ENCODE assay signal across 8 mouse cellular contexts in genomic region chr4:132113411-132114095, GRCm38 (mm10). TPM values are rescaled to one million over a fixed set of nuclear protein-coding genes. Genes with fewer than 3 reads are reported as not detected.
DNase-seq lines count a peak whose midpoint lies in the region; ATAC-seq and TF ChIP-seq lines count a peak whose summit lies in the region.

No protein-coding gene starts in this region.

- TF ChIP-seq CTCF in brain, embryonic 14.5 days (IDR thresholded peaks at IDR 0.05; ENCODE audit: borderline replicate concordance, extremely low read depth, insufficient read depth, insufficient read length): no peak
- TF ChIP-seq CTCF in heart, postnatal 0 days (IDR thresholded peaks at IDR 0.05; ENCODE audit: low read depth): peak; percentile 1; the same call in 1 of the 2 replicates

- ATAC-seq in kidney, embryonic 15.5 days (replicated peaks; ENCODE audit: low FRiP score): no peak
- no peak for ATAC-seq in heart, postnatal 0 days (ENCODE audit: insufficient read depth, low read depth)
- no peak for ATAC-seq in liver, embryonic 16.5 days (ENCODE audit: low read depth)

- no peak overlapping the region for H3K9ac ChIP-seq in kidney, embryonic 15.5 days
- no peak overlapping the region for H3K9ac ChIP-seq in heart, postnatal 0 days (replicated peaks; ENCODE audit: low read depth, low read length)
- H3K9ac ChIP-seq in liver, embryonic 16.5 days (ENCODE audit: low read depth, low read length): no peak overlapping the region

- no peaks in the 10 kb centered on the region for H3K9me3 ChIP-seq in kidney, embryonic 15.5 days (replicated peaks)
- H3K9me3 ChIP-seq in heart, postnatal 0 days (replicated peaks; ENCODE audit: control insufficient read depth, low read length): no peaks in the 10 kb centered on the region
- H3K9me3 ChIP-seq in liver, embryonic 16.5 days (replicated peaks; ENCODE audit: control insufficient read depth, low read length): no peaks in the 10 kb centered on the region

- TF ChIP-seq EP300 in heart, postnatal 0 days (IDR thresholded peaks at IDR 0.05; ENCODE audit: low read depth): no peak

- TF ChIP-seq POLR2A in brain, embryonic 14.5 days (IDR thresholded peaks at IDR 0.05; ENCODE audit: borderline replicate concordance, extremely low read depth, insufficient read depth, insufficient read length, poor library complexity, severe bottlenecking): no peak

- H3K27me3 ChIP-seq in kidney, embryonic 15.5 days: peaks cover 16% of the 10 kb centered on the region
- peaks cover 7% of the 10 kb centered on the region; the same call in 1 of the 2 replicates for H3K27me3 ChIP-seq in heart, postnatal 0 days (ENCODE audit: control insufficient read depth, insufficient read depth, low read length)
- peaks cover 18% of the 10 kb centered on the region for H3K27me3 ChIP-seq in liver, embryonic 16.5 days (ENCODE audit: control insufficient read depth, insufficient read depth, low read depth, low read length)

- H3K36me3 ChIP-seq in kidney, embryonic 15.5 days: no peaks in the 10 kb centered on the region
- no peaks in the 10 kb centered on the region for H3K36me3 ChIP-seq in heart, postnatal 0 days (replicated peaks; ENCODE audit: control insufficient read depth, insufficient read depth, low read length)
- no peaks in the 10 kb centered on the region for H3K36me3 ChIP-seq in liver, embryonic 16.5 days (ENCODE audit: control insufficient read depth, insufficient read depth)

- peak overlapping the region; percentile 35 for H3K4me3 ChIP-seq in kidney, embryonic 15.5 days (replicated peaks)
- peak overlapping the region; percentile 31 for H3K4me3 ChIP-seq in heart, postnatal 0 days (ENCODE audit: low read depth, low read length)
- no peak overlapping the region for H3K4me3 ChIP-seq in liver, embryonic 16.5 days (ENCODE audit: low read depth, low read length)

- H3K27ac ChIP-seq in kidney, embryonic 15.5 days: no peak overlapping the region
- no peak overlapping the region for H3K27ac ChIP-seq in heart, postnatal 0 days (ENCODE audit: low read depth)
- H3K27ac ChIP-seq in liver, embryonic 16.5 days (ENCODE audit: low read length): no peak overlapping the region

- DNase-seq in kidney, adult 8-10 months: no peak
- DNase-seq in brain, embryonic 14.5 days (ENCODE audit: low read depth): peak; percentile 60
- no peak for DNase-seq in heart, postnatal 0 days (ENCODE audit: low spot score)
- peak; percentile 32 for DNase-seq in retina, embryonic 14.5 days (ENCODE audit: low spot score)
- no peak for DNase-seq in layer of hippocampus, adult 18-20 months (ENCODE audit: low spot score in 2 of 2)
- DNase-seq in layer of hippocampus, postnatal 25 days (ENCODE audit: extremely low spot score in 1 of 2, low spot score in 1 of 2): no peak

- 46% methylated on average over 53 of the region's 53 CpGs for WGBS in kidney, embryonic 15.5 days
- whole genome bisulfite sequencing in heart, postnatal 0 days: 28% methylated on average over 53 of the region's 53 CpGs
- WGBS in liver, embryonic 16.5 days (ENCODE audit: insufficient replicate concordance): 34% methylated on average over 53 of the region's 53 CpGs

- H3K4me1 ChIP-seq in kidney, embryonic 15.5 days: peaks cover 5% of the 10 kb centered on the region; the same call in 1 of the 2 replicates
- H3K4me1 ChIP-seq in heart, postnatal 0 days (ENCODE audit: control insufficient read depth, insufficient read depth): no peaks in the 10 kb centered on the region
- no peaks in the 10 kb centered on the region for H3K4me1 ChIP-seq in liver, embryonic 16.5 days (ENCODE audit: control insufficient read depth, low read depth, low read length)

- peak overlapping the region; percentile 63 for H3K4me2 ChIP-seq in kidney, embryonic 15.5 days
- peak overlapping the region; percentile 59 for H3K4me2 ChIP-seq in heart, postnatal 0 days (ENCODE audit: low read depth, low read length)
- peak overlapping the region; percentile 13; the same call in 1 of the 2 replicates for H3K4me2 ChIP-seq in liver, embryonic 16.5 days (ENCODE audit: low read depth, low read length)

RNA-seq across cellular contexts. Expression of gene Oprd1, which starts 30.7 kb away (rescaled TPM):
- polyA plus RNA-seq in kidney, embryonic 15.5 days (2015; fragmentation: Nextera tagmentation; extraction: Ambion mirVana): 0.23 and 0.41 TPM in 2 replicates
- polyA plus RNA-seq in brain, embryonic 14.5 days (2012; rRNA removed): 0.28 and 0.41 TPM in 2 replicates
- 0.93 and 1.1 TPM in 2 replicates for total RNA-seq in heart, postnatal 0 days (2014; rRNA removed; ENCODE audit: low replicate concordance)
- polyA plus RNA-seq in heart, postnatal 0 days (2015; fragmentation: Nextera tagmentation; extraction: Ambion mirVana): 0.37 and 0.70 TPM in 2 replicates
- polyA plus RNA-seq in liver, embryonic 16.5 days (2015; fragmentation: Nextera tagmentation; extraction: Ambion mirVana): 0.02 and 0.04 TPM in 2 replicates
- total RNA-seq in layer of hippocampus, adult 18-20 months (2021): 10 to 100 TPM; 11.3 to 12.2 TPM
- 10 to 100 TPM in 1 of 2 experiments, 1 to 10 TPM in 1; 10.0 to 11.2 TPM for total RNA-seq in layer of hippocampus, postnatal 25 days (2021)

RNA-seq across cellular contexts. Expression of gene Epb41, which starts 38.4 kb away (rescaled TPM):
- polyA plus RNA-seq in kidney, embryonic 15.5 days (2015; fragmentation: Nextera tagmentation; extraction: Ambion mirVana): 65.1 and 67.1 TPM in 2 replicates
- 86.3 and 111 TPM in 2 replicates for polyA plus RNA-seq in brain, embryonic 14.5 days (2012; rRNA removed)
- 47.3 and 52.8 TPM in 2 replicates for total RNA-seq in heart, postnatal 0 days (2014; rRNA removed; ENCODE audit: low replicate concordance)
- polyA plus RNA-seq in heart, postnatal 0 days (2015; fragmentation: Nextera tagmentation; extraction: Ambion mirVana): 21.2 and 26.6 TPM in 2 replicates
- polyA plus RNA-seq in liver, embryonic 16.5 days (2015; fragmentation: Nextera tagmentation; extraction: Ambion mirVana): 196 and 232 TPM in 2 replicates
- 10 to 100 TPM; 16.2 to 20.8 TPM for total RNA-seq in layer of hippocampus, adult 18-20 months (2021)
- total RNA-seq in layer of hippocampus, postnatal 25 days (2021): 10 to 100 TPM; 16.8 to 24.1 TPM

RNA-seq across cellular contexts. Expression of gene Gm10300, which starts 39.1 kb away (rescaled TPM):
- polyA plus RNA-seq in kidney, embryonic 15.5 days (2015; fragmentation: Nextera tagmentation; extraction: Ambion mirVana): 0.09 TPM in 2 replicates
- not detected in 2 replicates for polyA plus RNA-seq in brain, embryonic 14.5 days (2012; rRNA removed)
- 1.7 TPM in 1 of 2 replicates, not detected in the other for total RNA-seq in heart, postnatal 0 days (2014; rRNA removed; ENCODE audit: low replicate concordance)
- 0.18 TPM in 2 replicates for polyA plus RNA-seq in heart, postnatal 0 days (2015; fragmentation: Nextera tagmentation; extraction: Ambion mirVana)
- polyA plus RNA-seq in liver, embryonic 16.5 days (2015; fragmentation: Nextera tagmentation; extraction: Ambion mirVana): 0.33 and 0.46 TPM in 2 replicates
- total RNA-seq in layer of hippocampus, adult 18-20 months (2021): not detected
- not detected for total RNA-seq in layer of hippocampus, postnatal 25 days (2021)

Comparison
In these comparisons a context has a peak if more than half of its experiments do, and no peak if none do; other contexts are left out.
1. H3K4me2 ChIP-seq: peak in every context shown above with its lines; median percentile 63 in kidney, embryonic 15.5 days; 59 in heart, postnatal 0 days; 13 in liver, embryonic 16.5 days.
2. DNase-seq: peak in brain, embryonic 14.5 days (single experiment) and retina, embryonic 14.5 days (single experiment); none in kidney, adult 8-10 months (0 of 2), heart, postnatal 0 days (single experiment), layer of hippocampus, adult 18-20 months (0 of 2) and layer of hippocampus, postnatal 25 days (0 of 2).